Comparison of ENCODE assay signal across 12 mouse cellular contexts in genomic region chr12:7776335-7776734, GRCm38 (mm10).
A peak's percentile ranks its signal among the peaks of the same experiment; 100 is the strongest.
DNase-seq lines count a peak whose midpoint lies in the region; ATAC-seq lines count a peak whose summit lies in the region.
"Had no signal": no experiment of that assay in that cellular context is flagged by ENCODE, and none has a peak within 500 bp of the region (broad histone marks: within the 10 kb centered on the region; RNA-seq: fewer than 3 reads in every experiment).

No protein-coding gene starts in this region.

- no peaks in the 10 kb centered on the region for H3K9me3 ChIP-seq in forebrain, embryonic 11.5 days (ENCODE audit: control insufficient read depth, low read length)
- H3K9me3 ChIP-seq in forebrain, embryonic 12.5 days, result no peaks in the 10 kb centered on the region
- H3K9me3 ChIP-seq: liver, embryonic 13.5 days; stomach, embryonic 15.5 days had no signal

- intact Hi-C loops in heart, postnatal 14 days (cut with DNase I), result loop anchor here (10.0 kb wide), 1 partner anchor 232 kb away; no protein-coding TSS in a partner anchor

- ATAC-seq in forebrain, embryonic 11.5 days (replicated peaks; ENCODE audit: low FRiP score), result 0 out of 2 replicates have a peak, but pooled peaks have one; percentile 26
- no peak for ATAC-seq in forebrain, embryonic 12.5 days (ENCODE audit: low FRiP score)
- no peak for ATAC-seq in erythroid progenitor cell, adult 5-6 weeks (replicated peaks; ENCODE audit: low FRiP score, poor library complexity, severe bottlenecking)
- ATAC-seq: CD4-positive, CD25-positive, alpha-beta regulatory T cell, adult 4 months had no signal

- no peak overlapping the region for H3K9ac ChIP-seq in forebrain, embryonic 11.5 days (ENCODE audit: low read length)
- no peak overlapping the region for H3K9ac ChIP-seq in forebrain, embryonic 12.5 days
- H3K9ac ChIP-seq: liver, embryonic 13.5 days; stomach, embryonic 15.5 days had no signal

- no peak overlapping the region for H3K4me2 ChIP-seq in forebrain, embryonic 11.5 days (ENCODE audit: low read depth, low read length, severe bottlenecking)
- H3K4me2 ChIP-seq in forebrain, embryonic 12.5 days, result no peak overlapping the region
- H3K4me2 ChIP-seq: liver, embryonic 13.5 days; stomach, embryonic 15.5 days had no signal

- no peak overlapping the region for H3K27ac ChIP-seq in forebrain, embryonic 11.5 days (ENCODE audit: low read depth, low read length)
- H3K27ac ChIP-seq in forebrain, embryonic 12.5 days, result no peak overlapping the region
- H3K27ac ChIP-seq: liver, embryonic 13.5 days; stomach, embryonic 15.5 days had no signal

- H3K4me3 ChIP-seq in forebrain, embryonic 11.5 days (ENCODE audit: low read depth, low read length), result no peak overlapping the region
- no peak overlapping the region for H3K4me3 ChIP-seq in forebrain, embryonic 12.5 days (replicated peaks)
- H3K4me3 ChIP-seq: liver, embryonic 13.5 days; stomach, embryonic 15.5 days had no signal

- H3K4me1 ChIP-seq in forebrain, embryonic 11.5 days (replicated peaks; ENCODE audit: control insufficient read depth, insufficient read depth, low read length), result no peaks in the 10 kb centered on the region
- H3K4me1 ChIP-seq in forebrain, embryonic 12.5 days, result peaks cover 11% of the 10 kb centered on the region; the same call in 1 of the 2 replicates
- H3K4me1 ChIP-seq: liver, embryonic 13.5 days; stomach, embryonic 15.5 days had no signal

- WGBS in forebrain, embryonic 11.5 days, result 64% methylated on average over 3 of the region's 3 CpGs
- 56% methylated on average over 3 of the region's 3 CpGs for WGBS in forebrain, embryonic 12.5 days

- H3K27me3 ChIP-seq in forebrain, embryonic 11.5 days (ENCODE audit: control insufficient read depth, insufficient read depth, low read length), result no peaks in the 10 kb centered on the region
- no peaks in the 10 kb centered on the region for H3K27me3 ChIP-seq in forebrain, embryonic 12.5 days
- H3K27me3 ChIP-seq: liver, embryonic 13.5 days; stomach, embryonic 15.5 days had no signal

- no peaks in the 10 kb centered on the region for H3K36me3 ChIP-seq in forebrain, embryonic 11.5 days (ENCODE audit: control insufficient read depth, insufficient read depth, low read length)
- no peaks in the 10 kb centered on the region for H3K36me3 ChIP-seq in forebrain, embryonic 12.5 days (replicated peaks)
- H3K36me3 ChIP-seq: liver, embryonic 13.5 days; stomach, embryonic 15.5 days had no signal

- no peak for DNase-seq in forebrain, embryonic 11.5 days (ENCODE audit: low spot score)
- peak; percentile 57 for DNase-seq in right cerebral cortex, adult 18-20 months
- no peak for DNase-seq in right cerebral cortex, postnatal 25 days
- DNase-seq in layer of hippocampus, adult 9-10 months (ENCODE audit: low spot score), result peak; percentile 49
- peak; percentile 13 for DNase-seq in right cerebral cortex, postnatal 4 days
- no peak for DNase-seq in heart, postnatal 14 days
- DNase-seq: kidney, adult 18-20 months; liver, embryonic 13.5 days had no signal

Comparison
In these comparisons a context has a peak if more than half of its experiments do, and no peak if none do; other contexts are left out.
1. DNase-seq: peak in right cerebral cortex, adult 18-20 months (single experiment), layer of hippocampus, adult 9-10 months (single experiment) and right cerebral cortex, postnatal 4 days (single experiment); none in forebrain, embryonic 11.5 days (single experiment), right cerebral cortex, postnatal 25 days (single experiment) and heart, postnatal 14 days (0 of 2).